Mouse (Mus musculus): Measurements from ENCODE around the gene Ell. TPM values are rescaled to one million over a fixed set of nuclear protein-coding genes. Genes with fewer than 3 reads are reported as not detected.
A peak's percentile ranks its signal among the peaks of the same experiment; 100 is the strongest.

Ell gene
- polyA plus RNA-seq, 1 experiment = 17.8 TPM

DNA sequence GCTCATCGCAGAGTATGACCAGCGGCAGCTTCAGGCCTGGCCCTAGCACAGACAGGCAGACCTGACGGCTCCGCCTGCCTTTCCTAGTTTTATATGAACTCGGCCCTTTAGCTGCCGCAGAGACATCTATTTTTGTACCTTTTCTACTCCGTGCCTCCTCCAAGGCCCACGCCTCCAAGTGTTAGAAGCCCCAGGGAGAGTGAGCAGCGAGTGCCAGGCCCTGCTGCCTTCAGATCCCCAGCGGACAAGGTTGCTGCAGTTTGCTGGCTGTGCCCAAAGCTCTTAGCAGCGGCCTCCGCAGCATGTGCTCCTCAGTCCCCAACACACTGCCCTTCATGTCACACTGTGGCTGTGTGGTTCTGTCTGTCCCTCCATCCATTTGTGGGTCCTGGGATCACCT lies 52.3 kb downstream of the Ell start:
- Histone ChIP-seq H3K27ac (ENCODE audit: control insufficient read depth, insufficient read depth, low read depth, low read length, poor library complexity) (no peak overlapping the region), H3K4me1 (ENCODE audit: control insufficient read depth, insufficient read depth, low read length) (peaks cover 1% of the 10 kb centered on the region; the same call in 1 of the 2 replicates), H3K4me3 (replicated peaks; ENCODE audit: control insufficient read depth, low read depth, low read length) (no peak overlapping the region)
- 91% methylated on average over 12 of the region's 12 CpGs for WGBS
- TF ChIP-seq POLR2A (IDR thresholded peaks at IDR 0.05; ENCODE audit: borderline replicate concordance, control insufficient read depth, low read depth, low read length) (no peak), CTCF (IDR thresholded peaks at IDR 0.05; ENCODE audit: control insufficient read depth, insufficient read depth, low read length) (no peak)

DNA sequence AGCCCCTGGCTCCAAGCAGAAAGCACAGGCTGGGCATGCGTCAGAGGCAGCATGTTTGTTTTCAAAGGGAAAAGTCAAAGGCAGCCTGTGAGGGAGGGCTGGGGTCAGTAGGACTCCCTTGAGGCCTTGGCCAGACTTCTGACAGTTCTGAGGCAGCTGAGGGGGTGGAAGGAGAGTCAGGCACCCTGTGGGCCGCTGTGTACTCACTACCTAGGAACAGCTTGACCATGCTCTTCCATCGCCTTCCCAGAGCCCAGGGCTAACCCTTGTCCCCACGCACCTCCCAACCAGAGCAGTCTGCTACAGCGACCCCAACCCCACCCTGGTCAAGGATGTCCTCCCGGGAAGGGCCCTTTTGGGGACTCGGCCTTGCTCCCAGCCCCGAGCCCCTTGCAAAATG lies 53.9 kb downstream of the Ell start:
- Histone ChIP-seq H3K27ac (ENCODE audit: control insufficient read depth, insufficient read depth, low read depth, low read length, poor library complexity) (no peak overlapping the region), H3K4me1 (ENCODE audit: control insufficient read depth, insufficient read depth, low read length) (peaks cover 1% of the 10 kb centered on the region; the same call in 1 of the 2 replicates), H3K4me3 (replicated peaks; ENCODE audit: control insufficient read depth, low read depth, low read length) (no peak overlapping the region)
- TF ChIP-seq CTCF (IDR thresholded peaks at IDR 0.05; ENCODE audit: control insufficient read depth, insufficient read depth, low read length) (no peak), POLR2A (IDR thresholded peaks at IDR 0.05; ENCODE audit: borderline replicate concordance, control insufficient read depth, low read depth, low read length) (no peak)
- WGBS = 78% methylated on average over 8 of the region's 8 CpGs

DNA sequence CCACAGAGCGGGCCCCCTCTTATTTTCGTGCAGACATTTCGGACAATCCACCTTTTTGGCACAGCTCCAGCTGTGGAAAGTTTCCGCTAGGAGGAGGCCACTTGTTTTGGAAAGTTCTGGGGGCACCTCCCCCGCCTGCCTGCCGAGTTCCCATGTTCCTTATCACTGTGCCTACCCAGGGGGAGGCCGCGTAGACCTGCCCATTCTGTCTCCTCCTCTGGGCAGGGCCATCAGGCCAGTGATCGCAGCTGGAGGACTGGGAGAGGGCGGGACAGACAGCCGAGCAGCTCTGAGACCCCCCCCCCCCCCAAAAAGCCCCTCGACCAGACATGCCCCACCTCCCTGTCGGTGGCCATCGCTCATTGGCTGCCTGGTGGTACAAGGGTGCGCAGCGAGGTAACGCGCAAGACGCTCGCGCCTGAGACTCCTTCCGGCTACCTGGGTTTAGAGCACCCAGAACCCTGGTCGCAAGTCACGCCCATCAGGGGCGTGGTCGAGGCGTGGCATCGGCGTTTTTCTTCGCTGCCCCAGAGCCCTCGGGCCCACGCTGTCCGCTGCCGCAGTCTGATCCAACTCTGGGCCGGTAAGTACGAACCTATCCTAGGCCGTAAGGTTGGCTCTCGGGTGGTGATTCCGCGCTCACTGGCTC lies 54.8 kb downstream of the Ell start, which contains the start of gene Isyna1:
Gene Isyna1, plus strand, starts transcription at position 413 of the 649 bp plus-strand sequence.
- TF ChIP-seq POLR2A (IDR thresholded peaks at IDR 0.05; ENCODE audit: borderline replicate concordance, control insufficient read depth, low read depth, low read length) (peak; percentile 81), CTCF (IDR thresholded peaks at IDR 0.05; ENCODE audit: control insufficient read depth, insufficient read depth, low read length) (0 out of 2 replicates have a peak, but pooled peaks have one; percentile 1)
- peaks cover 1% of the 10 kb centered on the region; the same call in 1 of the 2 replicates for H3K4me1 ChIP-seq (ENCODE audit: control insufficient read depth, insufficient read depth, low read length)
- WGBS = under 1% methylated on average over 40 of the region's 40 CpGs

DNA sequence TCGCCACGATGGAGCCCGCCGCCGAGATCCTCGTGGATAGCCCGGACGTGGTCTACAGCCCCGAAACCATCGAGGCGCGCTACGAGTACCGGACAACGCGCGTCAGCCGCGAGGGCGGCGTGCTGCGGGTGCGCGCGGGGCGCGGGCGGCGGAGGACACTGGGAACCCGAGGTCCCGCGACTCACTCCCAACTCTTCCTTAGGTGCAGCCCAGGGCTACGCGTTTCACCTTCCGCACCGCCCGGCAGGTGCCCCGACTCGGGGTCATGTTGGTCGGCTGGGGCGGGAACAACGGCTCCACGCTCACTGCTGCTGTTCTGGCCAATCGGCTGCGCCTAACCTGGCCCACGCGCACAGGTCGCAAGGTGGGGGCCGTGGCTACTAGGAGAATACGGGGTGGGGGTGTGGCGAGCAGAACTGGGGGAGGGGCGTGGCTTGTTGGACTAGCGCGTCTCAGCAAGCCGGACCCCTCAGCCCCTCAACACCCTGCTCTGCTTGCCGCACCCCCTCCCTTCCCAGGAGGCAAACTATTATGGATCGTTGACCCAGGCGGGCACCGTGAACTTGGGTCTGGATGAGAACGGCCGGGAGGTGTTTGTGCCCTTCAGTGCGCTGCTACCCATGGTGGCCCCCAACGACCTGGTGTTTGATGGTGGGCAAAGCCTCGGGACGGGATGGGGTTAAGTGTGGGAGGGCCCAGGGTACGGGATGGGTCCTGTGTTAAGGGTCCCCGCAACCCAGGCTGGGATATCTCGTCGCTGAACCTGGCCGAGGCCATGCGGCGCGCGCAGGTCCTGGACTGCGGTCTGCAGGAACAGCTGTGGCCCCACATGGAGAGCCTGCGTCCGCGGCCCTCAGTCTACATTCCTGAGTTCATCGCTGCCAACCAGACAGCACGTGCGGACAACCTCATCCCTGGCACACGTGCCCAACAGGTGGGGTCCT lies 55.6 kb downstream of the Ell start:
- peak overlapping the region; percentile 78 for H3K4me3 ChIP-seq (replicated peaks; ENCODE audit: control insufficient read depth, low read depth, low read length)
- WGBS = 21% methylated on average over 82 of the region's 82 CpGs
- peak overlapping the region; percentile 66 for H3K27ac ChIP-seq (ENCODE audit: control insufficient read depth, insufficient read depth, low read depth, low read length, poor library complexity)
- TF ChIP-seq POLR2A (IDR thresholded peaks at IDR 0.05; ENCODE audit: borderline replicate concordance, control insufficient read depth, low read depth, low read length) = no peak
- TF ChIP-seq CTCF (IDR thresholded peaks at IDR 0.05; ENCODE audit: control insufficient read depth, insufficient read depth, low read length) = no peak
- peaks cover 1% of the 10 kb centered on the region for H3K4me1 ChIP-seq (ENCODE audit: control insufficient read depth, insufficient read depth, low read length)

More for the DNA sequence above, 54.8 kb downstream of the Ell start, which contains the start of gene Isyna1:
- Histone ChIP-seq H3K4me3 (replicated peaks; ENCODE audit: control insufficient read depth, low read depth, low read length) (peak within 1 kb of the TSS; percentile 78), H3K27ac (ENCODE audit: control insufficient read depth, insufficient read depth, low read depth, low read length, poor library complexity) (peak within 1 kb of the TSS; percentile 66)

DNA sequence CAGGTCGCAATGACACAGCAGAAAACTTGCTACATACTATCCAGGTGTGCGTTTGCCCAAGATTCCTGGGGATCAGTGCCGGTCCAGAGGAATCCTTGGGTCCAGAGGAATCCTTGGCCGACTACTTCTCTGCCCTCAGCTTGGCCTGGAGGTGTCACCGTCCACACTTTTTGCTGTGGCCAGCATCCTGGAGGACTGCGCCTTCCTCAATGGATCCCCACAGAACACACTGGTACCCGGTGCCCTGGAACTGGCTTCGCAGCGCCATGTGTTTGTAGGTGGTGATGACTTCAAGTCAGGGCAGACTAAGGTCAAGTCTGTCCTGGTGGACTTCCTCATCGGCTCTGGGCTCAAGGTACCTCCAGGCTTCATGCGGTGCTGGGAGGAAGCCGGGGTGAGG lies 56.6 kb downstream of the Ell start:
- H3K4me3 ChIP-seq (replicated peaks; ENCODE audit: control insufficient read depth, low read depth, low read length) = no peak overlapping the region
- H3K4me1 ChIP-seq (ENCODE audit: control insufficient read depth, insufficient read depth, low read length) = peaks cover 4% of the 10 kb centered on the region
- TF ChIP-seq CTCF (IDR thresholded peaks at IDR 0.05; ENCODE audit: control insufficient read depth, insufficient read depth, low read length) (no peak), POLR2A (IDR thresholded peaks at IDR 0.05; ENCODE audit: borderline replicate concordance, control insufficient read depth, low read depth, low read length) (no peak)
- 88% methylated on average over 12 of the region's 12 CpGs for WGBS
- H3K27ac ChIP-seq (ENCODE audit: control insufficient read depth, insufficient read depth, low read depth, low read length, poor library complexity) = no peak overlapping the region

DNA sequence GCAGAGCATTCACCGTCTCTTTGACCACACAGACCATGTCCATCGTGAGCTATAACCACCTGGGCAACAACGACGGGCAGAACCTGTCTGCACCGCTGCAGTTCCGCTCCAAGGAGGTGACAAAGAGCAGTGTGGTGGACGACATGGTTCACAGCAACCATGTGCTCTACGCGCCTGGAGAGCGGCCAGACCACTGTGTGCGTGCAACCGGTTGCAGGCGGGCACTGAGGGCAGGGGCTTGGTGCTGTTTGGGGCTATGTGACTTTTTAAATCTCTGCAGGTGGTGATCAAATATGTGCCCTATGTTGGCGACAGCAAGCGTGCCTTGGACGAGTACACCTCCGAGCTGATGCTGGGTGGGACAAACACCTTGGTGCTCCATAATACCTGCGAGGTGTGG lies 57.0 kb downstream of the Ell start:
- Histone ChIP-seq H3K27ac (ENCODE audit: control insufficient read depth, insufficient read depth, low read depth, low read length, poor library complexity) (no peak overlapping the region), H3K4me1 (ENCODE audit: control insufficient read depth, insufficient read depth, low read length) (peaks cover 4% of the 10 kb centered on the region), H3K4me3 (replicated peaks; ENCODE audit: control insufficient read depth, low read depth, low read length) (no peak overlapping the region)
- no peak for TF ChIP-seq CTCF (IDR thresholded peaks at IDR 0.05; ENCODE audit: control insufficient read depth, insufficient read depth, low read length)
- TF ChIP-seq POLR2A (IDR thresholded peaks at IDR 0.05; ENCODE audit: borderline replicate concordance, control insufficient read depth, low read depth, low read length) = no peak
- 86% methylated on average over 18 of the region's 18 CpGs for WGBS

DNA sequence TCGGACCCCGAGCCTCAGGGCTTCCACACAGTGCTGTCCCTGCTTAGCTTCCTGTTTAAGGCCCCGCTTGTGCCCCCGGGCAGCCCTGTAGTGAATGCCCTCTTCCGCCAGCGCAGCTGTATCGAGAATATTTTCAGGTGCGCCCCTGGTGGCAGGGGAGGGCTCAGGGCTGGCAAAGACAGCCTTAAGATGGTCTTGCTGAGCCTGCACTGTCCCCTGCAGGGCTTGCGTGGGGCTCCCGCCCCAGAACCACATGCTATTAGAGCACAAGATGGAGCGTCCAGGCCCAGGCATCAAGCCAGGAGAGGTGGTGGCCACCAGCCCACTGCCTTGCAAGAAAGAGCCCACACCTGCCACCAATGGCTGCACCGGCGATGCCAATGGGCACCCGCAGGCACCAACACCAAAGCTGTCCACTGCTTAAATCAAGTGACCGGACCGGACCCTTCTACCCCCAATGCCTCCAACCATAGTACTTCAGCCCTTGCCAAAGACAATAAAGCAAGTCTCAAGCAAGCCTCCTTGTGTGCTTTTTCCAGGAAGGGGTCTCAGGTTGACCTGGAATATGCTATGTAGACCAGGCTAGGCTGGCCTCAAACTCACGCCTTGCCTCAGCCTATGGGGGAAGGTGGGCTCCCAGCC lies 57.6 kb downstream of the Ell start:
- H3K27ac ChIP-seq (ENCODE audit: control insufficient read depth, insufficient read depth, low read depth, low read length, poor library complexity) = no peak overlapping the region
- H3K4me1 ChIP-seq (ENCODE audit: control insufficient read depth, insufficient read depth, low read length) = peaks cover 4% of the 10 kb centered on the region
- no peak overlapping the region for H3K4me3 ChIP-seq (replicated peaks; ENCODE audit: control insufficient read depth, low read depth, low read length)
- TF ChIP-seq POLR2A (IDR thresholded peaks at IDR 0.05; ENCODE audit: borderline replicate concordance, control insufficient read depth, low read depth, low read length) (no peak), CTCF (IDR thresholded peaks at IDR 0.05; ENCODE audit: control insufficient read depth, insufficient read depth, low read length) (no peak)
- WGBS = 86% methylated on average over 17 of the region's 17 CpGs

All from bone marrow, adult 2 months (tissue).